Mouse (Mus musculus) heart, adult 2 months (tissue): ENCODE results near the gene Aoc3.
A peak's percentile ranks its signal among the peaks of the same experiment; 100 is the strongest.

ENCODE experiments used
- CTCF ChIP-seq: fragments of 200-600 bp; IDR thresholded peaks from 2 replicates; pipeline ENCODE4 v1.8.1; 2022; ENCODE audit warnings: antibody characterized with exemption, mild to moderate bottlenecking, moderate library complexity
- EP300 ChIP-seq: fragments of 200-500 bp; IDR thresholded peaks from 2 replicates; pipeline ENCODE4 v1.6.1; 2011; ENCODE audit warnings: low read depth, low read length, control low read depth; ENCODE audit not compliant: insufficient read depth
- POLR2A ChIP-seq: fragments of 200-500 bp; IDR thresholded peaks from 2 replicates; pipeline ENCODE4 v1.6.1; 2011; ENCODE audit warnings: mild to moderate bottlenecking, low read depth, low read length, control low read depth; ENCODE audit not compliant: insufficient read depth

- TF ChIP-seq CTCF = peak; percentile 42
- TF ChIP-seq EP300 = 0 out of 2 replicates have a peak, but pooled peaks have one; percentile 34
- peak; percentile 58; the same call in 1 of the 2 replicates for TF ChIP-seq POLR2A
Measured at GRCm38 (mm10) chr11:101330371-101330924, at the start of gene Aoc3.
